Mouse (Mus musculus): Measurements from ENCODE around the gene Acp7.
"Not testable (repeated sequence)": the region's sequence is repeated elsewhere in the genome, so short reads cannot be mapped to it uniquely, and the experiment has no call there.

Acp7 gene

DNA sequence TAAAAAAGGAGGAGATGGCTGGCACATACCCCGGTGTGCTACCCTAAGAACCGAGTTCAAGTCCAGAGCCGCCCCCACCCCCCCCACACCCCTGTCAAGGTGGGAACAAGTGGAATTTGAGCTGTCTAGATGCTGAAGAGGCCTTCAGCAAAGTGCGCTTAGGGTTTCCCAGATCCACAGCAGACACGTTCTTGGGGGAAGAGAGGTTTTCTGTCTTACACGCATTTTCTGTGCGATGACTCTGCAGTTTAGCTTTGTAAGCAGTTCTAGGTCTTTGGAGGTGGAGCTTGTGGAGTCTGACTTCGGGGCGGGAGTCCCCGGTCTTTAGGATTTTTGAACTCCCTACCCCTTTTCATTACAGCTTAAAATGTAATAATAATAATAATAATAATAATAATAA is at the start of gene Acp7:
TSS of gene Acp7 (minus strand) at position 260 of the 400 bp plus-strand sequence.
- DNase-seq (ENCODE audit: extremely low spot score, low read depth, low spot score) = no peak

DNA sequence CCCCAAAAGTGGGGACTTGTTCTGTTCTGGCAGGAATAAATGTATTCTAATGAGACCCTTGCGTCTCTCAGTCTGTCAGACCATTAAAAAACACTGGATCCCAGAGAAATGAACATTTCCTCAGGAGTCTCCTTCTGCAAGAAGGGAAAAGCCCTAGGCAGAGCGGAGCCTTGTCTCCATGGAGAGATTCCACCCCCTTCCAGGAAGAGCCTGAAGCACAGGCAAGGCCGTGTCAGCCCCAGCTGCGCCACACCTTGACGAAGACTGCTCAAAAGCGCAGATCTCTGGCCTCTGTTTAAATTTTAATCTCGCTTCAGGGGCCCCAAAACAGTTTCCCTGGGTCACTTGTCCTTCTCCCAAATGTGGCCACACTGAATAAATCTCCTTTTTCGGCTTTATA is 46.5 kb upstream of the Acp7 start:
- DNase-seq (ENCODE audit: extremely low spot score, low read depth, low spot score) = no peak

DNA sequence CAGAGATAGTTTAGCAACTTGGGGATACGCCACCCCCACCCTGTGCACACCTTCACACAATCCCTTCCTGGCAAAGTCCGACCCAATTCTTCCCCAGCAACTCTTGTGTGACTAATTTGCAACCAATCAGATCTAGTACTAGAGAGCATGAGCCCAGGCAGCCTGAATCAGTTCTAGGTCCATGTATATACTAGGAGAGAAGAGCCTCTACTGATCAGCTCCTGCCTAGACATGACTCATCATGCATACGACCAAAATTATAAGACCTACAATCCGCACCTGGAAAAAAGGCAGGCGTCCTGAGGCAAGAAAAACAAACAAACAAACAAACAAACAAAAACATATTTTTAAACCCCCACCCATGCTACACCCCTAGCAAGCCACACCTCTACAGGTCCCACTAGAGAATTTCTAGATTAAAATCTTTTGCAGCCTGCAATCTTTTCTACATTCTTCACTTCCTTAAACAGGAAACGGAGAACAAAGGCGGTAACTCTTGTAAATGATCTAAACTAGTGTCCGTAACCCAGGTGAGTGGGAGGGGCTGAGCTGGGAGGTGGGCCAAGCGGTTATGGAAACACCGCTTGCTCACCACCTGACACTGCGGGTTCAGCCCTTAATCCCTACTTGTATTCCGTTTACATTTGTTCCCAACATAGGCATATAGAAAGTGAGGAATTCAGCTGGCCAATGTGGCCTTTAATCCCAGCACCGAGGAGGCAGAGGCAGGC is 45.8 kb upstream of the Acp7 start:
- DNase-seq (ENCODE audit: extremely low spot score, low read depth, low spot score) = no peak

DNA sequence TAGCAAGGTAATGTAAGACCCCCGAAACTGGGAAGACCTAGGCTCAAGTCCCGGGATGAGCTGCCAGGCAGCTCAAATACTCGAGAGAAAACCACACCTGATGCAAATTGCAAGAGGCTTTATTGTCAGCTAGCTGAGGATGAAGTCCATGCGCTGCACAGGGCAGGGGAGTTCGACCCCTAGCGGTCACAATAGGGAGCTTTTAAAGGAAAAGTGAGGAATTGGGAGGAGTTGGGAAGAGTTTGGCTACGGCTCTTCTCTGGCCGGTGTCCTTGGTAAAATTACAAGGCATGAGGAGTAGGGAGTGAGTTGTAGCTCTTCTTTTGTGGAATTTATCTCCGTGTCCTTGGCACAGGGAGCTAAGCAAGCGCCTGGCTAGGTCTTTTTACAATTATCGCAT is 44.6 kb upstream of the Acp7 start:
- no peak for DNase-seq (ENCODE audit: extremely low spot score, low read depth, low spot score)

DNA sequence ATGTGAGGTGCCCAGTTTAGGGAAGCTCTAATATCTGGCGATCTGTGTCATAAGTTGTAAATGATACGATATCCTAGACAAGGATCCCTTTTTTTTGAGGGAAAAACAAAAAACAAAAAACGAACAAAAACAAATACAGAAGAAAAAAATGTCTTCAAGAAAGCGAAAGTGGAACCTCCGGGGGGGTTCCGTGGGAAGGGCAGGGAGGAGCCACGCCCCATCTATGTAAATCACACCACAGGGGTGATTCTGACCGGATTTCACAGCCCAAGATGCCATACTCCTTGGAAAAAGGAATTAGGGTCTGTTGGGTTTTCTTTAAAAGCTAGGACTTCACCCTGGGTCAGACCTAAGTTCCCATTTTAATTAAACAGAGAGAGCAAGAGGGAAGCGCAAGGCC is 43.9 kb upstream of the Acp7 start:
- DNase-seq (ENCODE audit: extremely low spot score, low read depth, low spot score) = no peak

DNA sequence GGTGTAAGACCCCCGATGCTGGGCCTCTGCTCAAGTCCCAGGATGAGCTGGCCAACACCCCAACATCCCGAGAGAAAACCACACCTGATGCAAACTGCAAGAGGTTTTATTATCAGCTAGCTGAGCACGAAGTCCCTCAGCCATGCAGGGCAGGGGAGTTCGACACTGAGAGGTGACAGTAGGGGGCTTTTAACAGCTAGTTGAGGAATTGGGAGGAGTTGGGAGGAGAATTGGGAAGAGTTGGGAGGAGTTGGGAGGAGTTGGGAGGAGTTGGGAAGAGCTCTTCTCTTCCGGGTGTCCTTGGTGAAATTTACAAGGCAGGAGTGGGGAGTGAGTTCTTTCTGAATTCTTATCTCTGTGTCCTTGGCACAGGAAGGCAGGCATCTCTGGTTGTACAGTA is 41.7 kb upstream of the Acp7 start:
- not testable (repeated sequence) for DNase-seq (ENCODE audit: extremely low spot score, low read depth, low spot score)

DNA sequence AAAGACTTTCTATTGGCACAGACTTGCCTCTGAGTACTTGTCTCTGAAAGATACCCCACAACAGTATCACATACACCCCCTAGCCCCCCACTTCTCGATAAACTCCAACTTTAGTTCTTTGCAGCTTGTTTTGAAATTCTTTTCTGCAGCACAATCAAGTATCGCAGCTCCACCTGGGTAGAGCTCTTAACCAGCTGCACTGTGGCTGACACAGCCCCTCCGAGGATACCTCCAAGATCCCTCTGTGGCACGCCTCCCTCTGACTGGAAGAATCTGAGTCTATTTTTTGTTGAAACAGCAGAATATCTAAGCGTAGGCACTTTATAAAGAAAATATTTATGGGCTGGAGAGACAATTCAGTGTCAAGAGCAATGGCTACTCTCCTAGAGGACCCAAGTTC is 41.1 kb upstream of the Acp7 start:
- no peak for DNase-seq (ENCODE audit: extremely low spot score, low read depth, low spot score)

DNA sequence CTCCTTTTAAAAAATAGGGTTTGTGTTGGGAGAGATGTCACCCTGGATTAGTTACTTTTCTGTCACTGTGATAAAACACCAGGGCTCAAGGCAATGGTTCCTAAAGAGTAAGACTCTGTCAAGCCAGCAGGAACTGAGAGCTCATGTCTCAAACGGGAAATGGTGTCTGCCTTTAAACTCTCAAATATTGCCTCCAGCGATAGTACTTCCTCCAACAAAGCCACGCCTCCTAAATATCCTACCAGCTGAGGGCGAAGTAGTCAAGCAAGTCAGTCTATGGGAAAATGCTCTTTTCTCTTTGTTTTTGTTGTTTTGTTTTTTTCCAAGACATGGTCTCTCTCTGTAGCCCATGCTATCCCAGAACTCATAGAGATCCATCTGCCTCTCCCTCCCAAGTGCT is 40.0 kb upstream of the Acp7 start:
- no peak for DNase-seq (ENCODE audit: extremely low spot score, low read depth, low spot score)

DNA sequence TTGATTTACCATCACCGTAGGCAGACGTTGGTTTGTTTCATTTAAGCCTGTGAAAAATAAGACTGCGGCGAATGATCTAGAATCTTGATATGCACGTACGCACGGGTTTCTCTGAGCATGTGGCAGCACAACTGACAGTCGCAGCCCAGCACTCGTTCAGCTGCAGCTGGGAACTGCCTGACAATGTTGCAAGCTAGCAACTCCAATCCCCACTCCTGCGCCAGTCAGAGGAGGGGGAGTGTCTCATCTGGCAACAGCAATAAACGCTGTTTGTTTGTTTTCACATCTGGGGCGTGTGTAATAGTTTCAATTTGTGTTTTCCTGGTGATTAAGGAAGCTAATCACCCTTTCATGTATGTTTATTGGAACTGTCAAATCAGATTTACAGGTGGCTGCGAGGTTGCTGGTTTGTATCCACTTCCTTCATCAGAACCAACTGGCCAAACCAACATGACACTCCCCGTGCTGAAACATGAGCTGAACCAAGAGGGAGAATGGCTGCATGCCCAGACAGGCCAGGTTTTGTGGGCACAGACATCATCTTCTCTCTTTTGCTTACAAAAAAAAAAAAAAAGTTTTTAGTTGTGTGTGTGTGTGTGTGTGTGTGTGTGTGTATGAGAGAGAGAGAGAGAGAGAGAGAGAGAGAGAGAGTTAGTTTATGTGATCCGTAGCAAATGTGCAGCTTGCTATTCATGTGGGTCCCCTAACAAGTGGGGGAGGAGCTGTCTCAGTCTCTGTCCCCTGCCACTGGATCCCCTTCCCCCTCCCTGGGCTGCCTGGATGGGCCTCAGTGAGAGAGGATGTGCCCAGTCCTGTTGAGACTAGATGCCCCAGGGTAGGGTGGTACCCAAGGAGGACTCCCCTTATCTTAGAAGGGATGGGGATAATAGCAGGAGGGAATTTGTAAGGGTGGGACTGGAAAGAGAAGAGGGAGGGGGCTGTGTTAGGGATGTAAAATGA is 34.8 kb upstream of the Acp7 start:
- DNase-seq (ENCODE audit: extremely low spot score, low read depth, low spot score) = peak; percentile 44

DNA sequence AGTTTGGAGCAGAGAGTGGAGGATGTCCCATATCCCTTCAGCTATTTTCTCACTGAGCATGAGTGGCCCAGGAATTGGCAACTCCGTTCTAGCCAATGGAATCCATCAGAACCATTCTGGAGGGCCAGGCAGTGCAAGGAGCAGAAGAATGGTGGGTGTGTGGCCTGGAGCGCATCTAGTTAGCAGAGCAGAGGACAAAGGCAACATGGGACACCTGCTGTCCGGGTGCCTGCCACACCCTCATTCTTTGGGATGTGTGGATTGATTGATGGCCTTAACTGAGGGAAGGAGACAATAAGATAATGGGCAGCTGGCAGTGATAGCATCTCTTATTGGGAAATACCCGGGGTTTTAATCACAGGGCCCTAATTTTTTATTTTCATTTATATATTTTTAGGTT is 25.3 kb upstream of the Acp7 start:
- DNase-seq (ENCODE audit: extremely low spot score, low read depth, low spot score) = no peak

DNA sequence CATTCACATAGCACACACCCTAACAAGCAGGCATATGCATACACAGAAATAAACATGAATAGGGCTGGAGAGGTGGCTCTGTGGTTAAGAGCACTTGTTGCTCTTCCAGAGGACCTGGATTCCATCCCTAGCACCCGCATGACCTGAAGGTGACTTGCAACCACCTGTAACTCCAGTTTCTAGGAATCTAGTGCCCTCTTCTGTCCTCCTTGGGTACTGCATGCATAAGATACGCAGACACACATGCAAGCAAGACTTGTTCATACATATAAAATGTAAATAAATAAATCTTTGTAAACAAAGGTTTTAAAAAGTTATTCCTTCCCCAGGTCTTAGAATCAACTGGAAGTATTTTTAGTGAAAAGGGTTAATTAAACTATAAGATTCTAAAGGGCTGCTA is 20.0 kb upstream of the Acp7 start:
- DNase-seq (ENCODE audit: extremely low spot score, low read depth, low spot score) = no peak

DNA sequence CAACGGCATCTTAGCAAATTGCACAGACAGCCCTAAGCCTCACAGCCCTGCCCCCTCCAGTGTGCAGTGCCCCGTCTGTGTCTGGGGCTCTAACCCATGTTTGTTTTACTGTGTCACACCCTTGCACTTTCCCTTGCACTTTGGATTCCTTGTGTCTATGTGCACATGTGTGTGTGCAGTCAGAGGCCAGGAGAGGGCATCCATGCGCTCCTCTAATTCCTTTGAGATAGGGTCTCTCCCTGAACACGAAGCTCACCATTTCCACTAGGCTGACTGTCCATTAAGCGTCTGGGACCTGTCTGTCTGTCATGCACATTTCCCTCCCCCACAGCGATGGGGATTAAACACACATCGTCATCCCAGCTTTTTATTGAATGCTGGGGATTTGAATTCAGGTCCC is 15.9 kb upstream of the Acp7 start:
- DNase-seq (ENCODE audit: extremely low spot score, low read depth, low spot score) = no peak

DNA sequence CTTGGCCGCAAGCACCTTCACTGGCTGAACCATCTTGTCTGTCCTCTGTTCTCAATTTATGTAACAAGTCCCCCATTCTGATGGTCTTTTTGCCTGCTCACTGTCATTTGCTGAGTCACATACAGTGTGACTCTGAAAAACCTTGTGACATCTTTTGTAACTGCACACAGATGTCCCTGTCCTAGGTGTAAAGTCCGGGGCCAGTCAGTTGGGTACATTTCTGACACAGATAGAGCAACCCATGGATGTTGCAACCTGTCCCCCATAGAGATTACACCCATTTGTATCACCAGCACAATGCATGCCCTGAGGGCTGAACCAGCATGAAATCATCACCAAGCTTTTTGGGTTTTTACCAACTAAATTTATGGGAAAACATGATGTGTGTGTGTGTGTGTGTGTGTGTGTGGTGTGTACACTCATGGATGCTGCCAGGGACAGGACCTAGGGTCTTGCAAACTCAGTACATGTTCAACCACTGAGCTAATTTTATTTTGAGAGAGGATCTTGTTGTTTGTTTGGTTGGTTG is 14.9 kb upstream of the Acp7 start:
- no peak for DNase-seq (ENCODE audit: extremely low spot score, low read depth, low spot score)

DNA sequence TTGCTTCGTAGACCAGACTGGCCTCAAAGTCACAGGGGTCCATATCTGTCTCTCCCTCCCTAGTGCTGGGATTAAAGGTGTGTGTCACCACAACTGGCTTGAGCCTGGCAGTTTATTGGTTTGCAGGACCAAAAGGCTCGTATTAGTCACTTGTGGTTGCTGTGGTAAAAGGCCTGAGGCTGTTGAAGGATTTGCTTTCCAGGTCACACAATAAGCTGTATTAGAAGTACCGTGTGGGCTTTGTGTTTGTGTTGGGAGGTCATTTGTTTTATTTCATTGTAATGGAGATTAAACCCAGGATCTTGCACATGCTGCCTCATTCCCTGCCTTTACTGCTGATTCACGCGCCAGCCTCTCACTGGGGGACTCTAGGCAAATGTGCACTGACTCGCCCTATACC is 14.2 kb upstream of the Acp7 start:
- no peak for DNase-seq (ENCODE audit: extremely low spot score, low read depth, low spot score)

DNA sequence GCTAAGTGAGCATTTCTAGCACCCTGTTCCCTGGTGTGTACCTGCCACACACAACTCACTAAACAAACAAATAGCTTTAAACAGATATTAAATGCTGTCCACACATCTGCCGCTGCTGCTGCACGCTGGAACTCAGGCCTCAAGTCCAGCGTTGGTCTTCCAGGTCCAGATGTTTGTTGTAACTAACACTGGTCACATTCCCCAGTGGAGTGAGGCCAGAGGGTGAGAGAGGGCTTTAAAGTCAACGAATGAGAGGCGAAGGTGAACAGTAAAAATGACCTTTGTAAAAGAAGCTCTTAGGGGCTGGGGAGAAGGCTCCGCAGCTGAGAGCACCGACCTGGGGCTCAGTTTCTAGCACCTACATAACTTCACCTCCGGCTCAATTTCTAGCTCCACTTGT is 10.4 kb upstream of the Acp7 start:
- no peak for DNase-seq (ENCODE audit: extremely low spot score, low read depth, low spot score)

DNA sequence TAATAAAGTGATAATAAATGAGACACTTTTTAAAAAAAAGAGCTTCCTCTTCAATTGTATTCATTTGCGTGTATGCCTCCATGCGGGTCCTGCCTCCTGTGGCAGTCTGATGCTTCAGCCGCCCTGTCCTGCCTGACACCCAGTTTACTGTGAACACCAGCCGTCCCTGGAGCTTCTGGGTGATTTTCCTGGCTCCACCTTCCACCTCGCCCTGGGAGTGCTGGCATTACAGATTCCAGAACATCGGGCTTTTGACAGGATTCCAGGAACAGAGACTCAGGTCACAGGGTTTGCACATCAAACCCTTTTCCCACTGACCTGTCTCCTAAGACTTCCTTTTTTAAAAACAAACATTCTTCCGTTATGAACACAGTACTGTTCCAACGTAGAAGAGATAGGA is 6.4 kb upstream of the Acp7 start:
- no peak for DNase-seq (ENCODE audit: extremely low spot score, low read depth, low spot score)

DNA sequence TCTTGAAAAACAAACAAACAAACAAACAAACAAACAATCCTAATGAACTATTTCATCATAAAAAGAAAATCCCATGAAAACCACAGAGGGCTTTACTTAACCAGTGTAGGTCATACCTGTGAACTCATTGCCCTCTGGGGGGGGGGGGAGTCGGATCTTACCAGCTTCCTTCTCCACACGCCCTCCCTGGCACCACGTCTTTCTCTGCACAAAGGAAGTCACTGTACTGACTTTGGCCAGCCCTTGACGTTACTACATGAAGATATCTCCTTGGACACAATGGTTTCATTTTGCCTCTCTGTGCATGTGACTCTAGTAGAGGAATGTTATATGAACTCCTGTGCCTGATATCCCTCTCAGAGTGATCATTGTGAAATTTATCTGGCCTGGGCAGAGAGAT is 3.0 kb upstream of the Acp7 start:
- no peak for DNase-seq (ENCODE audit: extremely low spot score, low read depth, low spot score)

DNA sequence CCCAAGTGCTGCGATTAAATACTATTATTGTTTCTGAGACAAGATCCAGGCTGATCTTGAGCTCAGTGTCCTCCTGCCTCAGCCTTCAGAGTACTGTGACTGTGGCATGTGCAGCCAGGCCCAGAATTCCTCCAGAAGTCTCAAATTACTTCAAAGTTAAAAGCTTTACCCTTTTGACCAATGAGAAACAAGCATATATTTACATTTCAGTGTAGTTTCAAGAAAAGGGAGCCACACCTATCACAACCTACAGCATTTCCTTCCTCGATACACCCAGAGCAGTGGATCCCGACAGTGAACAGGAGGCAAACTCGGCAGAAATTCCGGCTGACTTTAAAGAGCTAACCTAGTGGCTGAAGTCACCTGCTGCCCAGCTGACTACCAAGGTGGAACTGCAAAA is 6.3 kb downstream of the Acp7 start:
- DNase-seq (ENCODE audit: extremely low spot score, low read depth, low spot score) = no peak

DNA sequence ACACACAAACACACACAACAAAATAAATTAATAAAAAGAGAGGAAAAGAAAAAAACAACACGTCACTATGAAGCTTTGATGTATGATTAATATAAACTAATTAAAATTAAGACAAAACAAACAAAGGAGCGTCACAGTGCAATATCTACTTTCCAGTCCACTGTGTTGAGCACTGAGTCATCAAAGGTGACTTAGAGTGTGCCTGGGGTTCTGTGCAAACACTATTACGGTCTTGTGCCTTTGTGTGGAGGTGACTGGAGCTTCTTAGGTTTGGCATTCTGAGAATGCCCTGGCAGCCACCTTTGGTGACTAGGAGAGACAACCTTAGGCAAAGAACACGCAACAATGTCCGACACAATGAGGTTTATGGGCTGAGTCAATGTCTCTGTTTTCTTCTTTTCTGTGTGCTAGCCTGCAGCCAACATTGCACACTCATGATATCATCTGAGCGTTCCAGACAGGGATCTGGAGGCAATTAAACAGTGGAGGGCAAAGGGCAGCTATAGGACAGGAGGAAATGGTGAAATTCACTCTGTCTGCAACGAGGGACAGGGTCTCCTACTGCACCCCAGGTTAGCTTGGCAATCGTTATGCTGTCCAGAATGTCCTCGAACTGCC is 11.9 kb downstream of the Acp7 start:
- no peak for DNase-seq (ENCODE audit: extremely low spot score, low read depth, low spot score)

DNA sequence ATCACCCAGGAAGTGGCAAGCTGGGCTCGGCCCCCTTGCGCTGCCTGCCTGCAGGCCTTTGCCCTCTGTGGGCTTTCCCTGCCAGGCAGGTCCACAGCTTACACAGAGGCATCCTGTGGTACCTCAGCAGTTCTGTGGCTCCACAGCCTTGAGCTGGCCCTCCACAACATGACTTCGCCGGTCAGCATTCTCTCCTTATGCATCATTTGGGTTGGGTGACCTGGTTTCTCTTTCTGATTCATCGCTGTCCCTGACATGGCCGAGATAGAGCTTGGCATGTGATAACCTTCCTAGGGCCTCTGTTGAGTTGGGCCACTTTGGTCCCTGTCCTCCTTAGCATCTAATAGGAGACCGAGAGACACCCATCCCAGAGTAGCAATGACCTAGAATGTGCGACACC is 25.2 kb downstream of the Acp7 start:
- DNase-seq (ENCODE audit: extremely low spot score, low read depth, low spot score) = no peak

DNA sequence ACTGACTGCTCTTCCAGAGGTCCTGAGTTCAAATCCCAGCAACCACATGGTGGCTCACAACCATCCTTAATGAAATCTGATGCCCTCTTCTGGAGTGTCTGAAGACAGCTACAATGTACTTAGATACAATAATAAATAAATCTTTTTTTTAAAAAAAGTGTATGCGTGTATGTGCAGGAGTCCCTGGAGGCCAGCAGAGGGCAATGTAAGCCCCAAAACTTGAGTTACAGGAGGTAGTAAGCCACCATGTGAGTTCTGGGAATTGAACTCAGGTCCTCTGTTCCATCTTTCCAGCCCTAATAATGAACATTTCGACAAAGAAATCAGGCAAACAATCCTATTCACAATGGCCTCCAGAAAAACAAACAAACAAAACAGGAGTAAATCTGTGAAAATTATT is 27.3 kb downstream of the Acp7 start:
- not testable (repeated sequence) for DNase-seq (ENCODE audit: extremely low spot score, low read depth, low spot score)

DNA sequence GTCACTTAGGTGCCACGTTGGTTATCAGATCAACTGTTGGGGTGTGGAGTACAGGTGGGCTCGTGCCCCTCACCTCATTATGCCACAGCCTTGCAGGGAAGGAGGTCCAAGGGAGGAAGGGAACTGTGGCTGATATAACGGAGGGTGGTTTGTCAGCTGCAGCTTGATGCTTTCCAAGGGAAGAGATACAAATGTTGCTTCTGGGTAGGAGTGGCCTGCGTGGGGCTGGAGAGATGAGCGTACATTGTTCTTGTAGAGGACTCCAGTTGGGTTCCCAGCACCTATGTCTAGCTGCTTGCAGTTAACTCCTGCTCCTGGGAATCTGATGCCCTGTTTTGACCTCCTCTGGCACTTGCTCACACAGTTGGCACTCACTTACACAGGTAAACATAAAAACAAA is 28.0 kb downstream of the Acp7 start:
- DNase-seq (ENCODE audit: extremely low spot score, low read depth, low spot score) = no peak

All from hindlimb bud, embryonic 11.5 days (tissue).